Mouse (Mus musculus) E14TG2a.4 (cell line): Measurements from ENCODE around the gene Fosl1.

ENCODE experiments used
- H3K27me3 ChIP-seq: 2 replicates; pipeline ENCODE4 v1.6.1; 2014; ENCODE audit warnings: low read length, control low read depth; ENCODE audit not compliant: insufficient read depth
- H3K36me3 ChIP-seq: 2 replicates; pipeline ENCODE4 v1.6.1; 2014; ENCODE audit warnings: low read length, control low read depth; ENCODE audit not compliant: insufficient read depth
- H3K4me1 ChIP-seq: replicated peaks from 2 replicates; pipeline ENCODE4 v1.6.1; 2014; ENCODE audit warnings: low read depth, low read length, control low read depth
- H3K4me3 ChIP-seq: replicated peaks from 2 replicates; pipeline ENCODE4 v1.5.1; 2014; ENCODE audit warnings: mild to moderate bottlenecking, low read length
- H3K9me3 ChIP-seq: 2 replicates; pipeline ENCODE4 v1.6.1; 2014; ENCODE audit warnings: low read length, control low read depth
- CTCF ChIP-seq: conservative IDR thresholded peaks from 2 replicates; pipeline ENCODE4 v1.5.1; 2014; ENCODE audit warnings: low read length
- NANOG ChIP-seq: IDR thresholded peaks from 2 replicates; pipeline ENCODE4 v1.6.1; 2014; ENCODE audit warnings: borderline replicate concordance, low read length, mixed read lengths
- POU5F1 ChIP-seq: IDR thresholded peaks from 2 replicates; pipeline ENCODE4 v1.6.1; 2014; ENCODE audit warnings: low read length, borderline replicate concordance

Fosl1 gene

GRCm38 (mm10) chr19:5481398-5481797 lies 34.1 kb downstream of the Fosl1 start:
- TF ChIP-seq NANOG (no peak), CTCF (no peak), POU5F1 (no peak)
- 0 out of 2 replicates have a peak, but pooled peaks cover 2% of the 10 kb centered on the region for H3K27me3 ChIP-seq
- H3K4me1 ChIP-seq, result peaks cover 43% of the 10 kb centered on the region
- H3K9me3 ChIP-seq, result no peaks in the 10 kb centered on the region
- no peak overlapping the region for H3K4me3 ChIP-seq
- peaks cover 63% of the 10 kb centered on the region for H3K36me3 ChIP-seq

GRCm38 (mm10) chr19:5483386-5484359 lies 36.3 kb downstream of the Fosl1 start:
- no peak overlapping the region for H3K4me3 ChIP-seq
- TF ChIP-seq POU5F1 (no peak), NANOG (no peak), CTCF (no peak)
- no peaks in the 10 kb centered on the region for H3K9me3 ChIP-seq
- H3K27me3 ChIP-seq, result no peaks in the 10 kb centered on the region
- H3K4me1 ChIP-seq, result peaks cover 52% of the 10 kb centered on the region
- H3K36me3 ChIP-seq, result peaks cover 63% of the 10 kb centered on the region

GRCm38 (mm10) chr19:5484496-5484895 lies 37.1 kb downstream of the Fosl1 start:
- H3K4me1 ChIP-seq, result peaks cover 57% of the 10 kb centered on the region
- H3K36me3 ChIP-seq, result peaks cover 63% of the 10 kb centered on the region
- no peaks in the 10 kb centered on the region for H3K27me3 ChIP-seq
- H3K9me3 ChIP-seq, result no peaks in the 10 kb centered on the region
- TF ChIP-seq NANOG, result no peak
- no peak for TF ChIP-seq POU5F1
- no peak for TF ChIP-seq CTCF
- no peak overlapping the region for H3K4me3 ChIP-seq

GRCm38 (mm10) chr19:5485371-5485770 lies 38.0 kb downstream of the Fosl1 start:
- Histone ChIP-seq H3K27me3 (no peaks in the 10 kb centered on the region), H3K4me3 (no peak overlapping the region), H3K36me3 (peaks cover 56% of the 10 kb centered on the region), H3K9me3 (no peaks in the 10 kb centered on the region), H3K4me1 (peaks cover 62% of the 10 kb centered on the region)
- TF ChIP-seq CTCF (no peak), POU5F1 (no peak), NANOG (no peak)

- no peak for TF ChIP-seq CTCF
- TF ChIP-seq POU5F1, result no peak
- TF ChIP-seq NANOG, result no peak
- H3K9me3 ChIP-seq, result no peaks in the 10 kb centered on the region
These were observed 38.5 kb downstream of the Fosl1 start for GRCm38 (mm10) chr19:5485821-5486220.

GRCm38 (mm10) chr19:5486286-5486685 lies 38.9 kb downstream of the Fosl1 start:
- no peak overlapping the region for H3K4me3 ChIP-seq
- H3K36me3 ChIP-seq, result peaks cover 51% of the 10 kb centered on the region
- no peak for TF ChIP-seq NANOG
- H3K9me3 ChIP-seq, result no peaks in the 10 kb centered on the region
- H3K4me1 ChIP-seq, result peaks cover 62% of the 10 kb centered on the region
- H3K27me3 ChIP-seq, result no peaks in the 10 kb centered on the region

More at GRCm38 (mm10) chr19:5485821-5486220, 38.5 kb downstream of the Fosl1 start:
- H3K4me1 ChIP-seq, result peaks cover 62% of the 10 kb centered on the region
- H3K4me3 ChIP-seq, result no peak overlapping the region
- no peaks in the 10 kb centered on the region for H3K27me3 ChIP-seq
- peaks cover 55% of the 10 kb centered on the region for H3K36me3 ChIP-seq

GRCm38 (mm10) chr19:5486771-5487170 lies 39.4 kb downstream of the Fosl1 start:
- H3K36me3 ChIP-seq, result peaks cover 50% of the 10 kb centered on the region
- no peaks in the 10 kb centered on the region for H3K9me3 ChIP-seq
- H3K4me1 ChIP-seq, result peaks cover 64% of the 10 kb centered on the region
- no peak overlapping the region for H3K4me3 ChIP-seq
- no peak for TF ChIP-seq CTCF
- TF ChIP-seq POU5F1, result no peak
- no peak for TF ChIP-seq NANOG
- H3K27me3 ChIP-seq, result no peaks in the 10 kb centered on the region

- H3K4me3 ChIP-seq, result peak within 1 kb of the TSS; percentile 97
- H3K9me3 ChIP-seq, result no peaks in the 10 kb centered on the region
- H3K27me3 ChIP-seq, result no peaks in the 10 kb centered on the region
- H3K4me1 ChIP-seq, result peaks cover 70% of the 10 kb centered on the region
- H3K36me3 ChIP-seq, result peaks cover 52% of the 10 kb centered on the region
- peak; percentile 70 for TF ChIP-seq CTCF
- no peak for TF ChIP-seq NANOG
These were observed 40.6 kb downstream of the Fosl1 start, which contains the start of gene Mus81 for GRCm38 (mm10) chr19:5487768-5488550. TSS of gene Mus81 (minus strand) at chr19:5488402.
